ENCODE assay signal across 10 mouse cellular contexts in genomic region chr6:124493886-124494285, GRCm38 (mm10). TPM values are rescaled to one million over a fixed set of nuclear protein-coding genes. Genes with fewer than 3 reads are reported as not detected.
A peak's percentile ranks its signal among the peaks of the same experiment; 100 is the strongest.
DNase-seq lines count a peak whose midpoint lies in the region; ATAC-seq and TF ChIP-seq lines count a peak whose summit lies in the region.
"Had no signal": no experiment of that assay in that cellular context is flagged by ENCODE, and none has a peak within 500 bp of the region (broad histone marks: within the 10 kb centered on the region; RNA-seq: fewer than 3 reads in every experiment).

No protein-coding gene starts in this region.

- 74% methylated on average over 5 of the region's 5 CpGs for WGBS in lung, adult 2 months
- WGBS in small intestine, adult 2 months, result 72% methylated on average over 5 of the region's 5 CpGs
- 90% methylated on average over 5 of the region's 5 CpGs for WGBS in forebrain, embryonic 13.5 days

- H3K4me1 ChIP-seq in lung, adult 2 months (ENCODE audit: control insufficient read depth, insufficient read depth, low read length), result no peaks in the 10 kb centered on the region; the same call in 1 of the 2 replicates
- H3K4me1 ChIP-seq in small intestine, adult 2 months (ENCODE audit: control insufficient read depth, insufficient read depth, insufficient read length, low read length), result peaks cover 5% of the 10 kb centered on the region; the same call in 1 of the 2 replicates
- H3K4me1 ChIP-seq in forebrain, embryonic 13.5 days, result no peaks in the 10 kb centered on the region

- H3K9ac ChIP-seq in forebrain, embryonic 13.5 days, result no peak overlapping the region
- H3K9ac ChIP-seq: hindbrain, embryonic 12.5 days had no signal

- no peak for TF ChIP-seq CTCF in lung, adult 2 months (IDR thresholded peaks at IDR 0.05; ENCODE audit: insufficient read depth, low read length)
- TF ChIP-seq CTCF in small intestine, adult 2 months (IDR thresholded peaks at IDR 0.05; ENCODE audit: extremely low read depth, insufficient read length, insufficient replicate concordance, low read depth, low read length), result no peak

- no peak overlapping the region for H3K4me2 ChIP-seq in forebrain, embryonic 13.5 days
- H3K4me2 ChIP-seq: hindbrain, embryonic 12.5 days had no signal

- H3K4me3 ChIP-seq in lung, adult 2 months (replicated peaks; ENCODE audit: extremely low read depth, low read depth, low read length), result no peak overlapping the region
- H3K4me3 ChIP-seq in small intestine, adult 2 months (ENCODE audit: low read depth, low read length), result no peak overlapping the region
- no peak overlapping the region for H3K4me3 ChIP-seq in forebrain, embryonic 13.5 days
- H3K4me3 ChIP-seq: hindbrain, embryonic 12.5 days had no signal

- H3K27me3 ChIP-seq in small intestine, adult 2 months (ENCODE audit: control insufficient read depth, insufficient read depth, low read length), result no peaks in the 10 kb centered on the region
- H3K27me3 ChIP-seq in forebrain, embryonic 13.5 days, result no peaks in the 10 kb centered on the region
- H3K27me3 ChIP-seq: hindbrain, embryonic 12.5 days had no signal

- intact Hi-C loops in heart, postnatal 14 days (cut with DNase I), result loop anchor here (5.0 kb wide), 1 partner anchor 48 kb away; the partner anchor contains the start of gene C1s1

- H3K9me3 ChIP-seq in forebrain, embryonic 13.5 days (replicated peaks), result no peaks in the 10 kb centered on the region

- peak overlapping the region; percentile 60 for H3K27ac ChIP-seq in small intestine, adult 2 months (ENCODE audit: insufficient read depth, low read depth, low read length)
- no peak overlapping the region for H3K27ac ChIP-seq in forebrain, embryonic 13.5 days
- H3K27ac ChIP-seq: hindbrain, embryonic 12.5 days had no signal

- DNase-seq in heart, adult 11 months, result peak; percentile 94
- no peak for DNase-seq in heart, adult 9 months (ENCODE audit: low spot score in 2 of 2)
- DNase-seq in lung, postnatal 10 days, result peak; percentile 16
- DNase-seq in lung, adult 2 months, result no peak
- peak; percentile 14 to 30 for DNase-seq in heart, postnatal 14 days
- DNase-seq in frontal cortex, postnatal 14 days (ENCODE audit: low spot score in 2 of 2), result no peak
- DNase-seq: right cerebral cortex, postnatal 14 days had no signal

- H3K36me3 ChIP-seq in small intestine, adult 2 months (ENCODE audit: control insufficient read depth, insufficient read depth, low read length), result no peaks in the 10 kb centered on the region
- no peaks in the 10 kb centered on the region for H3K36me3 ChIP-seq in forebrain, embryonic 13.5 days (ENCODE audit: poor library complexity, severe bottlenecking)
- H3K36me3 ChIP-seq: hindbrain, embryonic 12.5 days had no signal

- ATAC-seq in forebrain, embryonic 13.5 days, result no peak

- TF ChIP-seq POLR2A in lung, adult 2 months (IDR thresholded peaks at IDR 0.05; ENCODE audit: borderline replicate concordance, extremely low read depth, low read depth, low read length), result no peak
- TF ChIP-seq POLR2A in small intestine, adult 2 months (IDR thresholded peaks at IDR 0.05; ENCODE audit: low read depth, low read length), result no peak

RNA-seq across cellular contexts. Expression of gene C1rl, which starts 1.0 kb away (rescaled TPM):
- 4.6 and 5.9 TPM in 2 replicates for polyA plus RNA-seq in lung, adult 2 months (2012; rRNA removed)
- total RNA-seq in heart, postnatal 14 days (2021), result 1 to 10 TPM in 1 of 2 experiments, under 1 TPM in 1; 0.90 to 1.1 TPM
- polyA plus RNA-seq in small intestine, adult 2 months (2012; rRNA removed), result 0.61 and 1.2 TPM in 2 replicates
- polyA plus RNA-seq in forebrain, embryonic 13.5 days (2015; fragmentation: Nextera tagmentation; extraction: Ambion mirVana), result 0.08 and 0.09 TPM in 2 replicates

RNA-seq across cellular contexts. Expression of gene C1ra, which starts 18.3 kb away (rescaled TPM):
- polyA plus RNA-seq in lung, adult 2 months (2012; rRNA removed), result 47.2 and 58.0 TPM in 2 replicates
- 10 to 100 TPM in 1 of 2 experiments, 1 to 10 TPM in 1; 8.8 to 10.8 TPM for total RNA-seq in heart, postnatal 14 days (2021)
- 9.1 and 9.2 TPM in 2 replicates for polyA plus RNA-seq in small intestine, adult 2 months (2012; rRNA removed)
- 0.09 and 0.12 TPM in 2 replicates for polyA plus RNA-seq in forebrain, embryonic 13.5 days (2015; fragmentation: Nextera tagmentation; extraction: Ambion mirVana)

RNA-seq across cellular contexts. Expression of gene Clstn3, which starts 29.3 kb away (rescaled TPM):
- 3.2 and 9.1 TPM in 2 replicates for polyA plus RNA-seq in lung, adult 2 months (2012; rRNA removed)
- 1 to 10 TPM in 1 of 2 experiments, under 1 TPM in 1; 0.24 to 1.5 TPM for total RNA-seq in heart, postnatal 14 days (2021)
- polyA plus RNA-seq in small intestine, adult 2 months (2012; rRNA removed), result 0.44 and 1.1 TPM in 2 replicates
- polyA plus RNA-seq in forebrain, embryonic 13.5 days (2015; fragmentation: Nextera tagmentation; extraction: Ambion mirVana), result 29.2 and 38.0 TPM in 2 replicates

RNA-seq across cellular contexts. Expression of gene C1s1, which starts 48.3 kb away (rescaled TPM):
- polyA plus RNA-seq in lung, adult 2 months (2012; rRNA removed), result 58.4 and 101 TPM in 2 replicates
- 10 to 100 TPM; 25.3 to 25.6 TPM for total RNA-seq in heart, postnatal 14 days (2021)
- polyA plus RNA-seq in small intestine, adult 2 months (2012; rRNA removed), result 9.3 and 11.1 TPM in 2 replicates
- 0.14 and 0.40 TPM in 2 replicates for polyA plus RNA-seq in forebrain, embryonic 13.5 days (2015; fragmentation: Nextera tagmentation; extraction: Ambion mirVana)

Comparison
In these comparisons a context has a peak if more than half of its experiments do, and no peak if none do; other contexts are left out.
1. DNase-seq: peak in heart, adult 11 months (single experiment), lung, postnatal 10 days (single experiment) and heart, postnatal 14 days (2 of 2); none in heart, adult 9 months (0 of 2), lung, adult 2 months (single experiment) and frontal cortex, postnatal 14 days (0 of 2).